9 mouse cellular contexts compared by ENCODE assay signal in genomic region chr7:73371587-73372321, GRCm38 (mm10). TPM values are rescaled to one million over a fixed set of nuclear protein-coding genes. Genes with fewer than 3 reads are reported as not detected.
A peak's percentile ranks its signal among the peaks of the same experiment; 100 is the strongest.
DNase-seq lines count a peak whose midpoint lies in the region; ATAC-seq lines count a peak whose summit lies in the region.
"Had no signal": no experiment of that assay in that cellular context is flagged by ENCODE, and none has a peak within 500 bp of the region (broad histone marks: within the 10 kb centered on the region; RNA-seq: fewer than 3 reads in every experiment).

No protein-coding gene starts in this region.

- H3K4me3 ChIP-seq in kidney, embryonic 16.5 days (ENCODE audit: low read length) = peak overlapping the region; percentile 44
- peak overlapping the region; percentile 20 for H3K4me3 ChIP-seq in forebrain, embryonic 11.5 days (ENCODE audit: low read depth, low read length)
- H3K4me3 ChIP-seq in intestine, embryonic 14.5 days (ENCODE audit: low read depth, low read length) = peak overlapping the region; percentile 31
- no peak overlapping the region; the same call in 1 of the 2 replicates for H3K4me3 ChIP-seq in neural tube, embryonic 14.5 days (ENCODE audit: low read depth, low read length)

- peak overlapping the region; percentile 67 for H3K4me2 ChIP-seq in kidney, embryonic 16.5 days (replicated peaks; ENCODE audit: low read depth, low read length)
- H3K4me2 ChIP-seq in forebrain, embryonic 11.5 days (ENCODE audit: low read depth, low read length, severe bottlenecking) = peak overlapping the region; percentile 63
- peak overlapping the region; percentile 69 for H3K4me2 ChIP-seq in intestine, embryonic 14.5 days (ENCODE audit: low read length)
- H3K4me2 ChIP-seq in neural tube, embryonic 14.5 days (ENCODE audit: low read depth, low read length) = peak overlapping the region; percentile 52

- no peak for ATAC-seq in kidney, embryonic 16.5 days (ENCODE audit: low FRiP score, low TSS enrichment)
- ATAC-seq in forebrain, embryonic 11.5 days (replicated peaks; ENCODE audit: low FRiP score) = no peak
- ATAC-seq in intestine, embryonic 14.5 days (replicated peaks; ENCODE audit: low FRiP score, low TSS enrichment, low read depth) = no peak
- no peak for ATAC-seq in neural tube, embryonic 14.5 days (ENCODE audit: low read depth)
- ATAC-seq: Patski had no signal

- DNase-seq in kidney, adult 9 months = no peak
- no peak for DNase-seq in forebrain, embryonic 11.5 days (ENCODE audit: low spot score)
- no peak for DNase-seq in intestine, embryonic 14.5 days (ENCODE audit: low spot score)
- no peak for DNase-seq in thymus, adult 18-20 months
- DNase-seq in kidney, postnatal 10 days = no peak
- DNase-seq in urinary bladder, postnatal 4 days (ENCODE audit: low spot score in 2 of 2) = no peak

- H3K27ac ChIP-seq in kidney, embryonic 16.5 days (ENCODE audit: low read length) = no peak overlapping the region
- H3K27ac ChIP-seq in forebrain, embryonic 11.5 days (ENCODE audit: low read depth, low read length) = no peak overlapping the region
- H3K27ac ChIP-seq in intestine, embryonic 14.5 days (ENCODE audit: low read depth) = no peak overlapping the region
- no peak overlapping the region for H3K27ac ChIP-seq in neural tube, embryonic 14.5 days (ENCODE audit: low read depth, low read length)

- H3K9ac ChIP-seq in kidney, embryonic 16.5 days (replicated peaks; ENCODE audit: low read length) = no peak overlapping the region; the same call in 1 of the 2 replicates
- H3K9ac ChIP-seq in forebrain, embryonic 11.5 days (ENCODE audit: low read length) = peak overlapping the region; percentile 54
- no peak overlapping the region for H3K9ac ChIP-seq in intestine, embryonic 14.5 days (ENCODE audit: low read length)
- H3K9ac ChIP-seq in neural tube, embryonic 14.5 days (replicated peaks; ENCODE audit: low read depth, low read length) = no peak overlapping the region

- H3K4me1 ChIP-seq in kidney, embryonic 16.5 days (ENCODE audit: insufficient read depth, low read length) = peaks cover 22% of the 10 kb centered on the region
- H3K4me1 ChIP-seq in forebrain, embryonic 11.5 days (replicated peaks; ENCODE audit: control insufficient read depth, insufficient read depth, low read length) = peaks cover 15% of the 10 kb centered on the region; the same call in 1 of the 2 replicates
- H3K4me1 ChIP-seq in intestine, embryonic 14.5 days (replicated peaks; ENCODE audit: control insufficient read depth, insufficient read depth, low read length) = peaks cover 17% of the 10 kb centered on the region
- H3K4me1 ChIP-seq in neural tube, embryonic 14.5 days (ENCODE audit: control insufficient read depth, insufficient read depth, low read length) = peaks cover 16% of the 10 kb centered on the region; the same call in 1 of the 2 replicates

- H3K27me3 ChIP-seq in kidney, embryonic 16.5 days (ENCODE audit: insufficient read depth, low read length) = peaks cover 31% of the 10 kb centered on the region
- H3K27me3 ChIP-seq in forebrain, embryonic 11.5 days (ENCODE audit: control insufficient read depth, insufficient read depth, low read length) = peaks cover 4% of the 10 kb centered on the region; the same call in 1 of the 2 replicates
- peaks cover 24% of the 10 kb centered on the region for H3K27me3 ChIP-seq in intestine, embryonic 14.5 days (replicated peaks; ENCODE audit: control insufficient read depth, insufficient read depth, low read length)
- no peaks in the 10 kb centered on the region; the same call in 1 of the 2 replicates for H3K27me3 ChIP-seq in neural tube, embryonic 14.5 days (ENCODE audit: control insufficient read depth, insufficient read depth, low read length)
- H3K27me3 ChIP-seq: Patski had no signal

- H3K36me3 ChIP-seq in kidney, embryonic 16.5 days (ENCODE audit: insufficient read depth, low read length) = no peaks in the 10 kb centered on the region
- H3K36me3 ChIP-seq in forebrain, embryonic 11.5 days (ENCODE audit: control insufficient read depth, insufficient read depth, low read length) = no peaks in the 10 kb centered on the region
- no peaks in the 10 kb centered on the region for H3K36me3 ChIP-seq in intestine, embryonic 14.5 days (ENCODE audit: control insufficient read depth, insufficient read depth, low read length)
- no peaks in the 10 kb centered on the region for H3K36me3 ChIP-seq in neural tube, embryonic 14.5 days (ENCODE audit: control insufficient read depth, insufficient read depth, low read length)

- 35% methylated on average over 10 of the region's 10 CpGs for WGBS in kidney, embryonic 16.5 days
- 54% methylated on average over 10 of the region's 10 CpGs for WGBS in forebrain, embryonic 11.5 days
- 51% methylated on average over 10 of the region's 10 CpGs for WGBS in intestine, embryonic 14.5 days
- WGBS in neural tube, embryonic 14.5 days = 43% methylated on average over 10 of the region's 10 CpGs

- H3K9me3 ChIP-seq in kidney, embryonic 16.5 days (ENCODE audit: low read length) = no peaks in the 10 kb centered on the region
- no peaks in the 10 kb centered on the region for H3K9me3 ChIP-seq in forebrain, embryonic 11.5 days (ENCODE audit: control insufficient read depth, low read length)
- no peaks in the 10 kb centered on the region for H3K9me3 ChIP-seq in intestine, embryonic 14.5 days (ENCODE audit: control insufficient read depth, low read length)
- no peaks in the 10 kb centered on the region for H3K9me3 ChIP-seq in neural tube, embryonic 14.5 days (ENCODE audit: control insufficient read depth, low read length)

RNA-seq across cellular contexts. Expression of gene Rgma, which starts 3.6 kb away (rescaled TPM):
- 10.0 and 12.8 TPM in 2 replicates for polyA plus RNA-seq in kidney, embryonic 16.5 days (2015; fragmentation: Nextera tagmentation; extraction: Ambion mirVana)
- 37.0 and 40.5 TPM in 2 replicates for polyA plus RNA-seq in forebrain, embryonic 11.5 days (2014; fragmentation: Nextera tagmentation; extraction: Ambion mirVana)
- polyA plus RNA-seq in intestine, embryonic 14.5 days (2014; fragmentation: Nextera tagmentation; extraction: Ambion mirVana) = 11.5 and 12.1 TPM in 2 replicates
- polyA plus RNA-seq in neural tube, embryonic 14.5 days (2014; fragmentation: Nextera tagmentation; extraction: Ambion mirVana) = 46.6 and 58.4 TPM in 2 replicates
